Mouse (Mus musculus): ENCODE results near the gene Asxl1. TPM values are rescaled to one million over a fixed set of nuclear protein-coding genes. Genes with fewer than 3 reads are reported as not detected.

The Asxl1 gene
- polyA plus RNA-seq, 1 experiment from 2014 or later: 35.9 TPM

- ChIA-PET POLR2A (interaction anchor here (0.6 to 1.7 kb wide), 3 partner anchors 15 to 139 kb away, joined by 3 to 4 read pairs (median 3); no protein-coding TSS in a partner anchor), CTCF (interaction anchor here (1.4 to 2.2 kb wide), 3 partner anchors 12 to 39 kb away, joined by 3 to 6 read pairs (median 4); no protein-coding TSS in a partner anchor)
- H3K27me3 ChIP-seq: no peaks in the 10 kb centered on the region
- ATAC-seq (no peak), DNase-seq (ENCODE audit: low read depth, low spot score) (no peak)
- no peak for TF ChIP-seq CTCF (IDR thresholded peaks at IDR 0.05)
- in situ Hi-C loops (cut with MboI; ENCODE audit: low pct_unique_long_range_greater_than_20kb): no loop called here
Observed at GRCm38 (mm10) chr2:153406882-153407281, 61.3 kb downstream of the Asxl1 start.

GRCm38 (mm10) chr2:153408971-153409370, 63.3 kb downstream of the Asxl1 start:
- in situ Hi-C loops (cut with MboI; ENCODE audit: low pct_unique_long_range_greater_than_20kb): no loop called here
- CTCF ChIA-PET: no interaction called here

GRCm38 (mm10) chr2:153411557-153411956, 65.9 kb downstream of the Asxl1 start:
- DNase-seq (ENCODE audit: low read depth, low spot score) (no peak), ATAC-seq (no peak)
- TF ChIP-seq CTCF (IDR thresholded peaks at IDR 0.05): no peak
- H3K27me3 ChIP-seq: no peaks in the 10 kb centered on the region
- CTCF ChIA-PET: interaction anchor here (0.7 to 1.9 kb wide), 8 partner anchors 8 to 87 kb away, joined by 3 to 6 read pairs (median 3); no protein-coding TSS in a partner anchor
- in situ Hi-C loops (cut with MboI; ENCODE audit: low pct_unique_long_range_greater_than_20kb): loop anchor here (5.0 kb wide), 1 partner anchor 264 kb away; no protein-coding TSS in a partner anchor
- POLR2A ChIA-PET: interaction anchor here (0.7 to 1.1 kb wide), 2 partner anchors 30 to 87 kb away, joined by 3 to 4 read pairs; no protein-coding TSS in a partner anchor

More at GRCm38 (mm10) chr2:153408971-153409370, 63.3 kb downstream of the Asxl1 start:
- POLR2A ChIA-PET: no interaction called here
- DNase-seq (ENCODE audit: low read depth, low spot score): no peak
- ATAC-seq: no peak
- no peak for TF ChIP-seq CTCF (IDR thresholded peaks at IDR 0.05)
- H3K27me3 ChIP-seq: no peaks in the 10 kb centered on the region

- no peak for DNase-seq (ENCODE audit: low read depth, low spot score)
- no peak for ATAC-seq
- POLR2A ChIA-PET: interaction anchor here (1.1 kb wide), 1 partner anchor 29 kb away, joined by 3 read pairs; no protein-coding TSS in a partner anchor
- in situ Hi-C loops (cut with MboI; ENCODE audit: low pct_unique_long_range_greater_than_20kb): loop anchor here (5.0 kb wide), 1 partner anchor 265 kb away; no protein-coding TSS in a partner anchor
- CTCF ChIA-PET: interaction anchor here (0.7 to 1.7 kb wide), 4 partner anchors 8 to 30 kb away, joined by 3 to 5 read pairs (median 4); no protein-coding TSS in a partner anchor
- no peak for TF ChIP-seq CTCF (IDR thresholded peaks at IDR 0.05)
- no peaks in the 10 kb centered on the region for H3K27me3 ChIP-seq
Observed at GRCm38 (mm10) chr2:153412563-153412962, 66.9 kb downstream of the Asxl1 start.

GRCm38 (mm10) chr2:153414607-153415006, 69.0 kb downstream of the Asxl1 start:
- no peak for TF ChIP-seq CTCF (IDR thresholded peaks at IDR 0.05)
- ATAC-seq: no peak
- CTCF ChIA-PET: interaction anchor here (0.7 to 1.1 kb wide), 5 partner anchors 8 to 53 kb away, joined by 3 to 4 read pairs (median 3); no protein-coding TSS in a partner anchor
- POLR2A ChIA-PET: interaction anchor here (0.7 to 1.2 kb wide), 3 partner anchors 23 to 81 kb away, joined by 3 to 4 read pairs (median 3); no protein-coding TSS in a partner anchor
- in situ Hi-C loops (cut with MboI; ENCODE audit: low pct_unique_long_range_greater_than_20kb): loop anchor here (5.0 kb wide), 1 partner anchor 267 kb away; no protein-coding TSS in a partner anchor
- H3K27me3 ChIP-seq: no peaks in the 10 kb centered on the region
- no peak for DNase-seq (ENCODE audit: low read depth, low spot score)

GRCm38 (mm10) chr2:153417841-153418240, 72.2 kb downstream of the Asxl1 start:
- in situ Hi-C loops (cut with MboI; ENCODE audit: low pct_unique_long_range_greater_than_20kb): no loop called here
- POLR2A ChIA-PET: no interaction called here
- no peaks in the 10 kb centered on the region for H3K27me3 ChIP-seq
- CTCF ChIA-PET: no interaction called here
- ATAC-seq: no peak
- no peak for DNase-seq (ENCODE audit: low read depth, low spot score)
- TF ChIP-seq CTCF (IDR thresholded peaks at IDR 0.05): no peak

- TF ChIP-seq CTCF (IDR thresholded peaks at IDR 0.05): no peak
- DNase-seq (ENCODE audit: low read depth, low spot score) (no peak), ATAC-seq (no peak)
- ChIA-PET POLR2A (no interaction called here), CTCF (interaction anchor here (2.1 kb wide), 1 partner anchor 8 kb away, joined by 6 read pairs; no protein-coding TSS in a partner anchor)
- in situ Hi-C loops (cut with MboI; ENCODE audit: low pct_unique_long_range_greater_than_20kb): no loop called here
- H3K27me3 ChIP-seq: no peaks in the 10 kb centered on the region
Observed at GRCm38 (mm10) chr2:153418381-153418780, 72.8 kb downstream of the Asxl1 start.

- TF ChIP-seq CTCF (IDR thresholded peaks at IDR 0.05): no peak
- ATAC-seq (no peak), DNase-seq (ENCODE audit: low read depth, low spot score) (no peak)
- ChIA-PET POLR2A (no interaction called here), CTCF (interaction anchor here (1.0 to 2.6 kb wide), 6 partner anchors 9 to 25 kb away, joined by 3 to 10 read pairs (median 3); no protein-coding TSS in a partner anchor)
- in situ Hi-C loops (cut with MboI; ENCODE audit: low pct_unique_long_range_greater_than_20kb): no loop called here
- no peaks in the 10 kb centered on the region for H3K27me3 ChIP-seq
Observed at GRCm38 (mm10) chr2:153421233-153421632, 75.6 kb downstream of the Asxl1 start.

- ATAC-seq: no peak
- in situ Hi-C loops (cut with MboI; ENCODE audit: low pct_unique_long_range_greater_than_20kb): no loop called here
- no peak for TF ChIP-seq CTCF (IDR thresholded peaks at IDR 0.05)
- ChIA-PET POLR2A (no interaction called here), CTCF (interaction anchor here (0.9 to 2.6 kb wide), 5 partner anchors 8 to 24 kb away, joined by 3 to 10 read pairs (median 3); no protein-coding TSS in a partner anchor)
- no peak for DNase-seq (ENCODE audit: low read depth, low spot score)
- no peaks in the 10 kb centered on the region for H3K27me3 ChIP-seq
Observed at GRCm38 (mm10) chr2:153422051-153422450, 76.4 kb downstream of the Asxl1 start.

GRCm38 (mm10) chr2:153423113-153423512, 77.5 kb downstream of the Asxl1 start:
- ChIA-PET POLR2A (no interaction called here), CTCF (interaction anchor here (0.9 to 1.3 kb wide), 2 partner anchors 9 to 11 kb away, joined by 3 to 4 read pairs; no protein-coding TSS in a partner anchor)
- DNase-seq (ENCODE audit: low read depth, low spot score) (no peak), ATAC-seq (no peak)
- no peak for TF ChIP-seq CTCF (IDR thresholded peaks at IDR 0.05)
- in situ Hi-C loops (cut with MboI; ENCODE audit: low pct_unique_long_range_greater_than_20kb): no loop called here
- no peaks in the 10 kb centered on the region for H3K27me3 ChIP-seq

GRCm38 (mm10) chr2:153424557-153424956, 78.9 kb downstream of the Asxl1 start:
- no peaks in the 10 kb centered on the region for H3K27me3 ChIP-seq
- ChIA-PET POLR2A (no interaction called here), CTCF (interaction anchor here (0.9 kb wide), 1 partner anchor 13 kb away, joined by 3 read pairs; no protein-coding TSS in a partner anchor)
- DNase-seq (ENCODE audit: low read depth, low spot score) (no peak), ATAC-seq (no peak)
- in situ Hi-C loops (cut with MboI; ENCODE audit: low pct_unique_long_range_greater_than_20kb): no loop called here
- no peak for TF ChIP-seq CTCF (IDR thresholded peaks at IDR 0.05)
